In the genomic region with DNA sequence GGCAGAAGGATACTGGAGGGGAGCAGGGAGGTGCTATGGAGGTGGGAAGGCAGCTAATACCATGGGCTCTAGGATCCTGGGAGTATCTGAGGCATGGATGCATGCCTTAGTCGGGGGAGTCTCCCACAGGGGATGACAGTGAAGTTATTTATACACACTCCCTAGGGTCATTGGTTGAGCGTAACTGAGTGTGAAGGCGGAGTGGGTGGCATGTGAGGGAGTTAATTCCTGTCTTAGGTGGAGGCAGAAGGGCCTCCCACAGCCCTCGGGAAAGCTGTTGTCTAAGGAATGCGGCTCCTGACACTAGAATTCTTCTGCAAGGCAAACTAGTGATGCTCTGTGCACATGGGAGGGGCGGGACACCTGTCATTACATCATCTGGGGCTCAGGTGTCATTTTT, we compare ENCODE assay signal across 19 mouse cellular contexts. TPM values are rescaled to one million over a fixed set of nuclear protein-coding genes. Genes with fewer than 3 reads are reported as not detected.
DNase-seq lines count a peak whose midpoint lies in the region; ATAC-seq lines count a peak whose summit lies in the region.
"Had no signal": no experiment of that assay in that cellular context is flagged by ENCODE, and none has a peak within 500 bp of the region (broad histone marks: within the 10 kb centered on the region; RNA-seq: fewer than 3 reads in every experiment).

No protein-coding gene starts in this region.

- no peak overlapping the region for H3K27ac ChIP-seq in kidney, embryonic 14.5 days (ENCODE audit: low read depth, low read length)
- no peak overlapping the region for H3K27ac ChIP-seq in midbrain, embryonic 12.5 days (replicated peaks)
- no peak overlapping the region for H3K27ac ChIP-seq in midbrain, embryonic 10.5 days (replicated peaks)
- no peak overlapping the region for H3K27ac ChIP-seq in embryonic facial prominence, embryonic 10.5 days (replicated peaks)
- H3K27ac ChIP-seq in limb, embryonic 15.5 days: no peak overlapping the region
- H3K27ac ChIP-seq: hindbrain, embryonic 13.5 days; limb, embryonic 12.5 days; liver, embryonic 15.5 days had no signal

- H3K9me3 ChIP-seq in kidney, embryonic 14.5 days (ENCODE audit: control insufficient read depth, low read length): no peaks in the 10 kb centered on the region
- H3K9me3 ChIP-seq in midbrain, embryonic 12.5 days: no peaks in the 10 kb centered on the region
- no peaks in the 10 kb centered on the region for H3K9me3 ChIP-seq in midbrain, embryonic 10.5 days (replicated peaks)
- no peaks in the 10 kb centered on the region for H3K9me3 ChIP-seq in embryonic facial prominence, embryonic 10.5 days
- H3K9me3 ChIP-seq in limb, embryonic 15.5 days: no peaks in the 10 kb centered on the region
- H3K9me3 ChIP-seq: G1E; hindbrain, embryonic 13.5 days; limb, embryonic 12.5 days; liver, embryonic 15.5 days had no signal

- no peak overlapping the region for H3K9ac ChIP-seq in kidney, embryonic 14.5 days (ENCODE audit: low read depth, low read length)
- no peak overlapping the region for H3K9ac ChIP-seq in midbrain, embryonic 12.5 days (replicated peaks)
- H3K9ac ChIP-seq in limb, embryonic 15.5 days: no peak overlapping the region
- H3K9ac ChIP-seq: hindbrain, embryonic 13.5 days; limb, embryonic 12.5 days; liver, embryonic 15.5 days had no signal

- no peak overlapping the region for H3K4me2 ChIP-seq in kidney, embryonic 14.5 days (replicated peaks; ENCODE audit: low read depth, low read length)
- H3K4me2 ChIP-seq in midbrain, embryonic 12.5 days (replicated peaks): no peak overlapping the region
- H3K4me2 ChIP-seq in limb, embryonic 15.5 days: no peak overlapping the region
- H3K4me2 ChIP-seq: hindbrain, embryonic 13.5 days; limb, embryonic 12.5 days; liver, embryonic 15.5 days had no signal

- H3K4me1 ChIP-seq in kidney, embryonic 14.5 days (ENCODE audit: control insufficient read depth, insufficient read depth, low read length): peaks cover 10% of the 10 kb centered on the region; the same call in 1 of the 2 replicates
- no peaks in the 10 kb centered on the region for H3K4me1 ChIP-seq in midbrain, embryonic 12.5 days
- peaks cover 7% of the 10 kb centered on the region; the same call in 1 of the 2 replicates for H3K4me1 ChIP-seq in midbrain, embryonic 10.5 days
- peaks cover 11% of the 10 kb centered on the region for H3K4me1 ChIP-seq in embryonic facial prominence, embryonic 10.5 days
- H3K4me1 ChIP-seq in limb, embryonic 15.5 days: no peaks in the 10 kb centered on the region; the same call in 1 of the 2 replicates
- H3K4me1 ChIP-seq: hindbrain, embryonic 13.5 days; limb, embryonic 12.5 days; liver, embryonic 15.5 days had no signal

- no peaks in the 10 kb centered on the region for H3K27me3 ChIP-seq in kidney, embryonic 14.5 days (ENCODE audit: control insufficient read depth, insufficient read depth, low read length)
- H3K27me3 ChIP-seq in midbrain, embryonic 12.5 days: no peaks in the 10 kb centered on the region
- H3K27me3 ChIP-seq in midbrain, embryonic 10.5 days (ENCODE audit: low read depth, poor library complexity, severe bottlenecking): no peaks in the 10 kb centered on the region
- no peaks in the 10 kb centered on the region for H3K27me3 ChIP-seq in embryonic facial prominence, embryonic 10.5 days (replicated peaks; ENCODE audit: low read depth, poor library complexity, severe bottlenecking)
- no peaks in the 10 kb centered on the region for H3K27me3 ChIP-seq in limb, embryonic 15.5 days
- H3K27me3 ChIP-seq: hindbrain, embryonic 13.5 days; limb, embryonic 12.5 days; liver, embryonic 15.5 days had no signal

- no peak overlapping the region for H3K4me3 ChIP-seq in kidney, embryonic 14.5 days (ENCODE audit: low read length)
- no peak overlapping the region for H3K4me3 ChIP-seq in midbrain, embryonic 12.5 days
- H3K4me3 ChIP-seq in midbrain, embryonic 10.5 days: no peak overlapping the region
- no peak overlapping the region for H3K4me3 ChIP-seq in embryonic facial prominence, embryonic 10.5 days
- H3K4me3 ChIP-seq in limb, embryonic 15.5 days: no peak overlapping the region
- H3K4me3 ChIP-seq: hindbrain, embryonic 13.5 days; limb, embryonic 12.5 days; liver, embryonic 15.5 days had no signal

- DNase-seq in kidney, adult 8-10 months: no peak
- DNase-seq in midbrain, embryonic 10.5 days (ENCODE audit: low spot score): no peak
- peak; percentile 25 for DNase-seq in embryonic facial prominence, embryonic 10.5 days (ENCODE audit: low spot score)
- DNase-seq: adrenal gland, adult 2 months; cerebellum, adult 11 months; cerebellum, postnatal 36 days; gastrocnemius, postnatal 36 days; lung, postnatal 10 days; thymus, postnatal 4 days had no signal

- ATAC-seq in kidney, embryonic 14.5 days (ENCODE audit: low FRiP score, low TSS enrichment): peak; percentile 94
- 0 out of 2 replicates have a peak, but pooled peaks have one; percentile 30 for ATAC-seq in midbrain, embryonic 12.5 days (ENCODE audit: low FRiP score, low read depth)
- ATAC-seq in limb, embryonic 15.5 days (ENCODE audit: insufficient number of reproducible peaks, low FRiP score, low TSS enrichment, low read depth): peak; percentile 55; the same call in 1 of the 2 replicates
- no peak for ATAC-seq in megakaryocyte progenitor cell, adult 5-6 weeks (replicated peaks; ENCODE audit: poor library complexity)
- ATAC-seq: intestine, postnatal 0 days had no signal

- no peaks in the 10 kb centered on the region for H3K36me3 ChIP-seq in kidney, embryonic 14.5 days (ENCODE audit: control insufficient read depth, insufficient read depth, low read length)
- no peaks in the 10 kb centered on the region for H3K36me3 ChIP-seq in midbrain, embryonic 12.5 days
- H3K36me3 ChIP-seq in midbrain, embryonic 10.5 days: no peaks in the 10 kb centered on the region
- H3K36me3 ChIP-seq in embryonic facial prominence, embryonic 10.5 days (replicated peaks): no peaks in the 10 kb centered on the region
- H3K36me3 ChIP-seq in limb, embryonic 15.5 days: no peaks in the 10 kb centered on the region
- H3K36me3 ChIP-seq: G1E; hindbrain, embryonic 13.5 days; limb, embryonic 12.5 days; liver, embryonic 15.5 days had no signal

- 20% methylated on average over 6 of the region's 6 CpGs for WGBS in kidney, embryonic 14.5 days
- WGBS in midbrain, embryonic 12.5 days: 62% methylated on average over 6 of the region's 6 CpGs
- WGBS in midbrain, embryonic 10.5 days: 61% methylated on average over 6 of the region's 6 CpGs
- WGBS in embryonic facial prominence, embryonic 10.5 days: 49% methylated on average over 6 of the region's 6 CpGs
- WGBS in limb, embryonic 15.5 days: 38% methylated on average over 6 of the region's 6 CpGs

RNA-seq across cellular contexts. Expression of gene Slamf9, which starts 38.4 kb away (rescaled TPM):
- 0.74 and 0.97 TPM in 2 replicates for polyA plus RNA-seq in kidney, embryonic 14.5 days (2014; fragmentation: Nextera tagmentation; extraction: Ambion mirVana)
- polyA plus RNA-seq in midbrain, embryonic 12.5 days (2016; fragmentation: Nextera tagmentation; extraction: Ambion mirVana): 0.18 TPM in 1 of 2 replicates, not detected in the other
- polyA plus RNA-seq in midbrain, embryonic 10.5 days (2016; fragmentation: Nextera tagmentation; extraction: Ambion mirVana): 0.09 and 0.16 TPM in 2 replicates
- polyA plus RNA-seq in embryonic facial prominence, embryonic 10.5 days (2016; fragmentation: Nextera tagmentation; extraction: Ambion mirVana): not detected in 2 replicates
- 0.47 and 0.52 TPM in 2 replicates for polyA plus RNA-seq in limb, embryonic 15.5 days (2015; fragmentation: Nextera tagmentation; extraction: Ambion mirVana)
- total RNA-seq in megakaryocyte progenitor cell, adult 5-6 weeks (2015): 0.35 and 0.49 TPM in 2 replicates
- total RNA-seq in megakaryocyte progenitor cell, adult 5-6 weeks (2017): 0.41 and 0.62 TPM in 2 replicates
- total RNA-seq: G1E; megakaryocyte-erythroid progenitor cell, adult 5-6 weeks had no signal
- polyA plus RNA-seq: G1E; hindbrain, embryonic 13.5 days had no signal

RNA-seq across cellular contexts. Expression of gene Igsf9, which starts 44.8 kb away (rescaled TPM):
- polyA plus RNA-seq in kidney, embryonic 14.5 days (2014; fragmentation: Nextera tagmentation; extraction: Ambion mirVana): 37.8 and 41.8 TPM in 2 replicates
- polyA plus RNA-seq in midbrain, embryonic 12.5 days (2016; fragmentation: Nextera tagmentation; extraction: Ambion mirVana): 86.1 and 99.3 TPM in 2 replicates
- polyA plus RNA-seq in midbrain, embryonic 10.5 days (2016; fragmentation: Nextera tagmentation; extraction: Ambion mirVana): 76.2 and 95.8 TPM in 2 replicates
- polyA plus RNA-seq in embryonic facial prominence, embryonic 10.5 days (2016; fragmentation: Nextera tagmentation; extraction: Ambion mirVana): 92.8 and 95.9 TPM in 2 replicates
- 39.6 and 41.0 TPM in 2 replicates for polyA plus RNA-seq in limb, embryonic 15.5 days (2015; fragmentation: Nextera tagmentation; extraction: Ambion mirVana)
- total RNA-seq in megakaryocyte progenitor cell, adult 5-6 weeks (2015): 0.10 TPM in 1 of 2 replicates, not detected in the other
- total RNA-seq in megakaryocyte progenitor cell, adult 5-6 weeks (2017): 0.30 TPM in 1 of 2 replicates, not detected in the other
- polyA plus RNA-seq: G1E had no signal
